Mouse (Mus musculus) lung, postnatal 0 days (tissue): ENCODE data around the gene Lfng.

Source experiments
- CTCF ChIP-seq: IDR thresholded peaks from 2 replicates; pipeline ENCODE4 v1.5.1; 2016; ENCODE audit warnings: antibody characterized with exemption, mild to moderate bottlenecking
- EP300 ChIP-seq: IDR thresholded peaks from 2 replicates; pipeline ENCODE4 v1.6.1; 2016; ENCODE audit warnings: antibody characterized with exemption, mild to moderate bottlenecking, control low read depth

DNA sequence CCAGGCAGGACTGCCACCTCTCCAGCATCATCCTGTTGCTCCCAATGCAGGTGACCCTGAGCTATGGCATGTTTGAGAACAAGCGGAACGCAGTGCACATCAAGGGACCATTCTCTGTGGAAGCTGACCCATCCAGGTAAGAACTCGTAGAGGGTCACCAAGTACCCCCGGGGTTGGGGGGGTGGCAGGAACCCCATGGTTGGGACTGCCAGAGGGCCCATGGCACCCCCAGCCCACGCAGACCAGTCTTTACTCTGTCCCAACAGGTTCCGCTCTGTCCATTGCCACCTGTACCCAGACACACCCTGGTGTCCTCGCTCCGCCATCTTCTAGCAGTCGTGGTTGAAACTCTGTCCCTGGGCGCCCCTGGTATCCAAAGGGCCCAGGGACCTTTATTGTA lies 7.0 kb downstream of the Lfng start:
- TF ChIP-seq CTCF (no peak), EP300 (no peak)
